ENCODE assay signal across 25 mouse cellular contexts in the genomic region with DNA sequence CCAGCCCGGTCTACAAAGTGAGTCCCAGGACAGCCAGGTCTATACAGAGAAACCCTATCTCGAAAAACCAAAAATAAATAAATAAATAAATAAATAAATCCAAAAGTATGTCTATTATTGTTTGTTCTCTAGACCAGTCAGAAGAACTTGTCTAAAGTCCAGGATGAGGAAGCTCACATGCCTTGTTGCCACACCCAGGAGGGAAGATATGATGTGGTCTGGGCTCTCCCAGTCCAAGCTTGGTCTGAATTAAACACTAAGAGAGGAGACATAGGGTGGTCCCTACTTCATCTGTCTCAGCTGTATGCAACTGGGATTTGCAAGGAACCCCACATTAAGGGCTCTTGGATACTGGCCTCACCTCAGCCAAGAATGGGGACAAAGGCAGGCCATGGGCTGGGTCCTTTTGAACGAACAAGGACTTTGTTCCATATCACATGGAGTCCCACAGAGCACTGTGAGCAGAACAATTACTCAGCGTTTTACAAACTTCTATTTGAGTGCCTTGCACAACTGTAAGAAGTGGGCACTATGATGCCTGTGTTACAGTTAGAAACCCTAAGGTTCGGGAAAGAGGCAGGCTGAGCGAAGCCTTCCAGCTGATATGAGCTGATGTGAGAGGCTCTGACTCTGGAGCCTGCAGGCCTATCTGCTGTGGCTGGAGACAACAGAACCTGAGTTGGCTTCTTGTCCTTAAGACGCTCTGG. TPM values are rescaled to one million over a fixed set of nuclear protein-coding genes. Genes with fewer than 3 reads are reported as not detected.
A peak's percentile ranks its signal among the peaks of the same experiment; 100 is the strongest.
DNase-seq lines count a peak whose midpoint lies in the region; ATAC-seq and TF ChIP-seq lines count a peak whose summit lies in the region.
"Had no signal": no experiment of that assay in that cellular context is flagged by ENCODE, and none has a peak within 500 bp of the region (broad histone marks: within the 10 kb centered on the region; RNA-seq: fewer than 3 reads in every experiment).

No protein-coding gene starts in this region.

- no peak for ATAC-seq in midbrain, embryonic 11.5 days (ENCODE audit: low FRiP score)
- no peak for ATAC-seq in liver, embryonic 15.5 days (ENCODE audit: insufficient read depth)
- ATAC-seq: midbrain, embryonic 16.5 days had no signal

- H3K9me3 ChIP-seq in midbrain, embryonic 11.5 days (ENCODE audit: control insufficient read depth, low read length): no peaks in the 10 kb centered on the region
- no peaks in the 10 kb centered on the region for H3K9me3 ChIP-seq in midbrain, embryonic 10.5 days (replicated peaks)
- H3K9me3 ChIP-seq in liver, embryonic 15.5 days (replicated peaks): no peaks in the 10 kb centered on the region
- H3K9me3 ChIP-seq: forebrain, embryonic 12.5 days; heart, embryonic 10.5 days; heart, embryonic 15.5 days; limb, embryonic 13.5 days; neural tube, embryonic 12.5 days had no signal

- H3K27ac ChIP-seq in kidney, adult 2 months (ENCODE audit: insufficient read depth, low read depth, low read length): no peak overlapping the region
- no peak overlapping the region for H3K27ac ChIP-seq in midbrain, embryonic 11.5 days (ENCODE audit: low read depth, low read length)
- H3K27ac ChIP-seq in midbrain, embryonic 10.5 days (replicated peaks): no peak overlapping the region
- H3K27ac ChIP-seq in liver, embryonic 15.5 days (replicated peaks): peak overlapping the region; percentile 61
- H3K27ac ChIP-seq: forebrain, embryonic 12.5 days; heart, embryonic 10.5 days; heart, embryonic 15.5 days; hindbrain, embryonic 14.5 days; limb, embryonic 13.5 days; neural tube, embryonic 12.5 days had no signal

- H3K4me1 ChIP-seq in kidney, adult 2 months (ENCODE audit: control insufficient read depth, insufficient read depth, low read length): no peaks in the 10 kb centered on the region; the same call in 1 of the 2 replicates
- H3K4me1 ChIP-seq in midbrain, embryonic 11.5 days (ENCODE audit: control insufficient read depth, insufficient read depth, low read length): peaks cover 7% of the 10 kb centered on the region
- H3K4me1 ChIP-seq in midbrain, embryonic 10.5 days: peaks cover 20% of the 10 kb centered on the region
- peaks cover 44% of the 10 kb centered on the region for H3K4me1 ChIP-seq in liver, embryonic 15.5 days (replicated peaks)

- H3K36me3 ChIP-seq in kidney, adult 2 months (ENCODE audit: control insufficient read depth, insufficient read depth, low read length): no peaks in the 10 kb centered on the region
- H3K36me3 ChIP-seq in midbrain, embryonic 11.5 days (ENCODE audit: control insufficient read depth, insufficient read depth, low read length): no peaks in the 10 kb centered on the region
- no peaks in the 10 kb centered on the region for H3K36me3 ChIP-seq in midbrain, embryonic 10.5 days
- H3K36me3 ChIP-seq in liver, embryonic 15.5 days (replicated peaks): no peaks in the 10 kb centered on the region
- H3K36me3 ChIP-seq: forebrain, embryonic 12.5 days; heart, embryonic 15.5 days; limb, embryonic 13.5 days; neural tube, embryonic 12.5 days had no signal

- H3K4me3 ChIP-seq in kidney, adult 2 months (ENCODE audit: insufficient read depth, low read depth, low read length): no peak overlapping the region
- no peak overlapping the region for H3K4me3 ChIP-seq in midbrain, embryonic 11.5 days (ENCODE audit: low read depth, low read length)
- H3K4me3 ChIP-seq in midbrain, embryonic 10.5 days: no peak overlapping the region
- H3K4me3 ChIP-seq in liver, embryonic 15.5 days (replicated peaks): no peak overlapping the region
- H3K4me3 ChIP-seq: forebrain, embryonic 12.5 days; heart, embryonic 10.5 days; heart, embryonic 15.5 days; limb, embryonic 13.5 days; myocyte; neural tube, embryonic 12.5 days had no signal

- no peak for TF ChIP-seq CTCF in kidney, adult 2 months (conservative IDR thresholded peaks at IDR 0.05; ENCODE audit: insufficient read depth, insufficient read length, low read depth, low read length)

- H3K27me3 ChIP-seq in kidney, adult 2 months (replicated peaks; ENCODE audit: control insufficient read depth, insufficient read depth, low read length): no peaks in the 10 kb centered on the region
- peaks cover 2% of the 10 kb centered on the region; the same call in 1 of the 2 replicates for H3K27me3 ChIP-seq in midbrain, embryonic 11.5 days (ENCODE audit: control insufficient read depth, insufficient read depth, low read length)
- H3K27me3 ChIP-seq in midbrain, embryonic 10.5 days (ENCODE audit: low read depth, poor library complexity, severe bottlenecking): peaks cover 16% of the 10 kb centered on the region
- H3K27me3 ChIP-seq in liver, embryonic 15.5 days: peaks cover 10% of the 10 kb centered on the region
- H3K27me3 ChIP-seq: heart, embryonic 15.5 days had no signal

- H3K9ac ChIP-seq in midbrain, embryonic 11.5 days (ENCODE audit: low read length): no peak overlapping the region
- no peak overlapping the region for H3K9ac ChIP-seq in liver, embryonic 15.5 days
- H3K9ac ChIP-seq: forebrain, embryonic 12.5 days; heart, embryonic 15.5 days; hindbrain, embryonic 14.5 days; limb, embryonic 13.5 days; neural tube, embryonic 12.5 days had no signal

- WGBS in kidney, adult 2 months: 77% methylated on average over 7 of the region's 7 CpGs
- 83% methylated on average over 7 of the region's 7 CpGs for WGBS in midbrain, embryonic 11.5 days
- WGBS in midbrain, embryonic 10.5 days: 88% methylated on average over 7 of the region's 7 CpGs
- 66% methylated on average over 7 of the region's 7 CpGs for WGBS in liver, embryonic 15.5 days (ENCODE audit: insufficient replicate concordance)

- TF ChIP-seq POLR2A in kidney, adult 2 months (IDR thresholded peaks at IDR 0.05; ENCODE audit: low read depth, low read length): no peak

- H3K4me2 ChIP-seq in midbrain, embryonic 11.5 days: no peak overlapping the region
- H3K4me2 ChIP-seq in liver, embryonic 15.5 days: no peak overlapping the region
- H3K4me2 ChIP-seq: forebrain, embryonic 12.5 days; heart, embryonic 15.5 days; hindbrain, embryonic 14.5 days; limb, embryonic 13.5 days; neural tube, embryonic 12.5 days had no signal

- peak; percentile 46 for DNase-seq in kidney, adult 2 months
- no peak for DNase-seq in kidney, adult 18-20 months
- peak; percentile 77 for DNase-seq in midbrain, embryonic 11.5 days (ENCODE audit: low spot score, missing footprints)
- DNase-seq in midbrain, embryonic 10.5 days (ENCODE audit: low spot score): no peak
- no peak for DNase-seq in ovary, postnatal 36 days (ENCODE audit: low spot score)
- DNase-seq in testis, postnatal 10 days (ENCODE audit: low spot score): no peak
- DNase-seq: adrenal gland, postnatal 36 days; cerebellum, adult 18-20 months; cerebellum, postnatal 14 days; gastrocnemius, postnatal 25 days; heart, adult 11 months; kidney, adult 9 months; kidney, postnatal 10 days; lung, adult 2 months; lung, postnatal 10 days; right cerebral cortex, postnatal 4 days had no signal

RNA-seq across cellular contexts. Expression of a gene that starts 1.2 kb away (rescaled TPM):
- polyA plus RNA-seq in kidney, adult 2 months (2012; rRNA removed): 5.7 and 6.0 TPM in 2 replicates
- 5.9 and 7.3 TPM in 2 replicates for polyA plus RNA-seq in midbrain, embryonic 11.5 days (2014; fragmentation: Nextera tagmentation; extraction: Ambion mirVana)
- 7.1 and 7.8 TPM in 2 replicates for polyA plus RNA-seq in midbrain, embryonic 10.5 days (2016; fragmentation: Nextera tagmentation; extraction: Ambion mirVana)
- polyA plus RNA-seq in liver, embryonic 15.5 days (2015; fragmentation: Nextera tagmentation; extraction: Ambion mirVana): 1.9 and 2.0 TPM in 2 replicates

RNA-seq across cellular contexts. Expression of a gene that starts 9.5 kb away (rescaled TPM):
- polyA plus RNA-seq in kidney, adult 2 months (2012; rRNA removed): 2.6 and 4.9 TPM in 2 replicates
- 0.60 and 1.3 TPM in 2 replicates for polyA plus RNA-seq in midbrain, embryonic 11.5 days (2014; fragmentation: Nextera tagmentation; extraction: Ambion mirVana)
- 1.3 and 1.6 TPM in 2 replicates for polyA plus RNA-seq in midbrain, embryonic 10.5 days (2016; fragmentation: Nextera tagmentation; extraction: Ambion mirVana)
- polyA plus RNA-seq in liver, embryonic 15.5 days (2015; fragmentation: Nextera tagmentation; extraction: Ambion mirVana): 11.4 TPM in 2 replicates

RNA-seq across cellular contexts. Expression of a gene that starts 56.7 kb away (rescaled TPM):
- polyA plus RNA-seq in kidney, adult 2 months (2012; rRNA removed): 42.5 and 43.5 TPM in 2 replicates
- 52.6 and 64.1 TPM in 2 replicates for polyA plus RNA-seq in midbrain, embryonic 11.5 days (2014; fragmentation: Nextera tagmentation; extraction: Ambion mirVana)
- polyA plus RNA-seq in midbrain, embryonic 10.5 days (2016; fragmentation: Nextera tagmentation; extraction: Ambion mirVana): 41.5 and 57.6 TPM in 2 replicates
- polyA plus RNA-seq in liver, embryonic 15.5 days (2015; fragmentation: Nextera tagmentation; extraction: Ambion mirVana): 8.3 and 9.6 TPM in 2 replicates

Comparison
In these comparisons a context has a peak if more than half of its experiments do, and no peak if none do; other contexts are left out.
1. DNase-seq: peak in kidney, adult 2 months (single experiment) and midbrain, embryonic 11.5 days (single experiment); none in kidney, adult 18-20 months (single experiment), midbrain, embryonic 10.5 days (single experiment), ovary, postnatal 36 days (single experiment) and testis, postnatal 10 days (single experiment).